Mouse (Mus musculus): ENCODE data around the gene Casp9. TPM values are rescaled to one million over a fixed set of nuclear protein-coding genes. Genes with fewer than 3 reads are reported as not detected.

Gene Casp9
- total RNA-seq, 1 experiment = 6.1 TPM

DNA sequence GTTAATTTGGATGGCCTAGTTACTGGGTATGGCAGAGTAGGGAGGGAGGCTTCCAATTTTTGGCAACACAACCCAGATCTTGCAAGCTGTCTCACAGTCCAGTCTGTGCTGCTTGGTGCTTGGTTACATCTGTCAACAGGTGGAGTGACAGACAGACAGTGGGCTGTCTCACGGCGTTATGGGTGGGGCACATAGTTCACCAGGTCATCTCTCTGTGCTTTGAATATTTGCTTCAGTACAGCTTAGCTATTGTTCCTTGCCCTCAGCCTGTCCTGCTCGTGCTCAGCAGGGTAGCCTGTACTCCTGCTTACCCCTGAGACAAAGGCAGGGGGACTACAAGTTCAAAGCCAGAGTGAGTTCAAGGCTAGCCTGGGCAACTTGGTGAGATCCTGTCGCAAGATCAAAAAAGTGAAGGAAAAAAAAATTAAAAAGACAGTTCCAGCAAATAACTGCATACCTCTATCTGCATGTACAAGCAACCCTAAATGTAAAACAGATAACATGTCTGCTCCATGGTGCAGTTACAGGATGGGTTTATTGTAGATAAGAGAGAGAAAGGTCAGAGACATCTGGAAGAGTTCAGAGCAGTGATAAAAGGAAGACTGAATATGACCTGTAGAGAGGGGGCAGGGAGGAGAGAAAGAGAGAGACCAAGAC is 41.9 kb upstream of the Casp9 start:
- no peaks in the 10 kb centered on the region for H3K9me3 ChIP-seq (ENCODE audit: control insufficient read depth, insufficient read depth, low read depth, low read length)
- no peaks in the 10 kb centered on the region for H3K36me3 ChIP-seq (ENCODE audit: control insufficient read depth, insufficient read depth, low read length, poor library complexity, severe bottlenecking)
- H3K4me3 ChIP-seq (ENCODE audit: insufficient read depth in 1 of 2, low read depth in 1 of 2, low read length in 2 of 2, poor library complexity in 1 of 2, severe bottlenecking in 1 of 2) = no peak overlapping the region
- no peak overlapping the region; the same call in 1 of the 2 replicates for H3K27ac ChIP-seq (ENCODE audit: insufficient read depth, low read depth, low read length, poor library complexity, severe bottlenecking)
- TF ChIP-seq MAFK (IDR thresholded peaks at IDR 0.05; ENCODE audit: insufficient read depth, low read depth, low read length) (no peak), CHD2 (IDR thresholded peaks at IDR 0.05; ENCODE audit: low read depth, low read length) (no peak), ZC3H11A (IDR thresholded peaks at IDR 0.05; ENCODE audit: borderline replicate concordance, low read depth, low read length) (no peak), ZNF384 (IDR thresholded peaks at IDR 0.05; ENCODE audit: low read depth, low read length) (no peak), HCFC1 (IDR thresholded peaks at IDR 0.05; ENCODE audit: borderline replicate concordance, insufficient read depth, low read length) (no peak)
- in situ Hi-C loops (cut with MboI; ENCODE audit: low sequenced_read_pairs in 2 of 2, unreplicated experiment in 2 of 2) = no loop called here
- peaks cover 0 to 4% of the 10 kb centered on the region in 2 experiments; a peak in 1 of 4 replicates for H3K4me1 ChIP-seq (ENCODE audit: control insufficient read depth in 2 of 2, insufficient read depth in 2 of 2, low read length in 2 of 2, poor library complexity in 1 of 2)
- H3K9ac ChIP-seq (ENCODE audit: insufficient read depth, low read depth, low read length, poor library complexity, severe bottlenecking) = no peak overlapping the region
- no peak for DNase-seq (ENCODE audit: low read depth, low spot score)

GRCm38 (mm10) chr4:141752076-141752421 is 41.4 kb upstream of the Casp9 start:
- Histone ChIP-seq H3K36me3 (ENCODE audit: control insufficient read depth, insufficient read depth, low read length, poor library complexity, severe bottlenecking) (no peaks in the 10 kb centered on the region), H3K4me3 (ENCODE audit: insufficient read depth in 1 of 2, low read depth in 1 of 2, low read length in 2 of 2, poor library complexity in 1 of 2, severe bottlenecking in 1 of 2) (no peak overlapping the region), H3K9me3 (ENCODE audit: control insufficient read depth, insufficient read depth, low read depth, low read length) (no peaks in the 10 kb centered on the region), H3K9ac (ENCODE audit: insufficient read depth, low read depth, low read length, poor library complexity, severe bottlenecking) (no peak overlapping the region), H3K27ac (ENCODE audit: insufficient read depth, low read depth, low read length, poor library complexity, severe bottlenecking) (no peak overlapping the region; the same call in 1 of the 2 replicates), H3K4me1 (ENCODE audit: control insufficient read depth in 2 of 2, insufficient read depth in 2 of 2, low read length in 2 of 2, poor library complexity in 1 of 2) (peaks cover 0 to 2% of the 10 kb centered on the region in 2 experiments; a peak in 1 of 4 replicates)
- TF ChIP-seq HCFC1 (IDR thresholded peaks at IDR 0.05; ENCODE audit: borderline replicate concordance, insufficient read depth, low read length) (no peak), ZNF384 (IDR thresholded peaks at IDR 0.05; ENCODE audit: low read depth, low read length) (no peak), ZC3H11A (IDR thresholded peaks at IDR 0.05; ENCODE audit: borderline replicate concordance, low read depth, low read length) (no peak), CHD2 (IDR thresholded peaks at IDR 0.05; ENCODE audit: low read depth, low read length) (no peak), MAFK (IDR thresholded peaks at IDR 0.05; ENCODE audit: insufficient read depth, low read depth, low read length) (no peak)
- DNase-seq (ENCODE audit: low read depth, low spot score) = no peak
- in situ Hi-C loops (cut with MboI; ENCODE audit: low sequenced_read_pairs in 2 of 2, unreplicated experiment in 2 of 2) = no loop called here

DNA sequence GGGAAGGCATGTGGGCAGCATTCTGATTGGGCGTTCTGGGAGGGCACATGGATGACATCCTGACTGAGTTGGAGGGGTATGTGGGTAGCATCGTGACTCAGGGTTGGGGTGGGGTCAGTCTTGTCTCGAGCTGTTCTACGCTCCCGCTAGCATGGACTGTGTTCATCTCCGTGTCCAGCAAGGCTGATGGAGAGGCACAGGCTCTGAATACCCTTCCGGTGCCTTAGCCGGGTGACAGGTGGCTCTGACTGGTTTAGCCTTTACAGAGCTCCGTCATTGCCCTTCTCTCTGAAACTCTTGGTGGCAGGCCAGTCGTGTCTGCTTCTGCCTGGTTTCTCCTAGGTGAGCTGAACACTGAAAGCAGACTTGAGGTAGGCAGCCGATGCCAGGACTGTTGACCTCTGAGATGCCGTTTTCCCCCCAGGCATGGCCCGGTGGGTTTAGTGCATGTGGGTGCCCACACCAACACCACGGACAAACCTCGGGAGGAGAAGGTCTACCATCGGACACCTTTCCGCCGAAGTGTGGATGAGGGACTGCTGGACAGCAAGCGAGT is 38.0 kb upstream of the Casp9 start:
- Histone ChIP-seq H3K4me3 (ENCODE audit: insufficient read depth in 1 of 2, low read depth in 1 of 2, low read length in 2 of 2, poor library complexity in 1 of 2, severe bottlenecking in 1 of 2) (no peak overlapping the region), H3K27ac (ENCODE audit: insufficient read depth, low read depth, low read length, poor library complexity, severe bottlenecking) (no peak overlapping the region), H3K4me1 (ENCODE audit: control insufficient read depth in 2 of 2, insufficient read depth in 2 of 2, low read length in 2 of 2, poor library complexity in 1 of 2) (peaks cover 0 to 2% of the 10 kb centered on the region in 2 experiments; a peak in 1 of 4 replicates), H3K9ac (ENCODE audit: insufficient read depth, low read depth, low read length, poor library complexity, severe bottlenecking) (no peak overlapping the region), H3K36me3 (ENCODE audit: control insufficient read depth, insufficient read depth, low read length, poor library complexity, severe bottlenecking) (no peaks in the 10 kb centered on the region), H3K9me3 (ENCODE audit: control insufficient read depth, insufficient read depth, low read depth, low read length) (no peaks in the 10 kb centered on the region)
- no peak for DNase-seq (ENCODE audit: low read depth, low spot score)
- in situ Hi-C loops (cut with MboI; ENCODE audit: low sequenced_read_pairs in 2 of 2, unreplicated experiment in 2 of 2) = no loop called here
- no peak for TF ChIP-seq HCFC1 (IDR thresholded peaks at IDR 0.05; ENCODE audit: borderline replicate concordance, insufficient read depth, low read length)
- no peak for TF ChIP-seq MAFK (IDR thresholded peaks at IDR 0.05; ENCODE audit: insufficient read depth, low read depth, low read length)
- no peak for TF ChIP-seq CHD2 (IDR thresholded peaks at IDR 0.05; ENCODE audit: low read depth, low read length)
- no peak for TF ChIP-seq ZC3H11A (IDR thresholded peaks at IDR 0.05; ENCODE audit: borderline replicate concordance, low read depth, low read length)
- no peak for TF ChIP-seq ZNF384 (IDR thresholded peaks at IDR 0.05; ENCODE audit: low read depth, low read length)

- TF ChIP-seq ZNF384 (IDR thresholded peaks at IDR 0.05; ENCODE audit: low read depth, low read length) (no peak), MAFK (IDR thresholded peaks at IDR 0.05; ENCODE audit: insufficient read depth, low read depth, low read length) (no peak), CHD2 (IDR thresholded peaks at IDR 0.05; ENCODE audit: low read depth, low read length) (no peak), ZC3H11A (IDR thresholded peaks at IDR 0.05; ENCODE audit: borderline replicate concordance, low read depth, low read length) (no peak), HCFC1 (IDR thresholded peaks at IDR 0.05; ENCODE audit: borderline replicate concordance, insufficient read depth, low read length) (no peak)
- no peak overlapping the region for H3K4me3 ChIP-seq (ENCODE audit: insufficient read depth in 1 of 2, low read depth in 1 of 2, low read length in 2 of 2, poor library complexity in 1 of 2, severe bottlenecking in 1 of 2)
- no peak for DNase-seq (ENCODE audit: low read depth, low spot score)
- no peak overlapping the region for H3K27ac ChIP-seq (ENCODE audit: insufficient read depth, low read depth, low read length, poor library complexity, severe bottlenecking)
- no peaks in the 10 kb centered on the region for H3K4me1 ChIP-seq (ENCODE audit: control insufficient read depth in 2 of 2, insufficient read depth in 2 of 2, low read length in 2 of 2, poor library complexity in 1 of 2)
- H3K9ac ChIP-seq (ENCODE audit: insufficient read depth, low read depth, low read length, poor library complexity, severe bottlenecking) = no peak overlapping the region
- H3K36me3 ChIP-seq (ENCODE audit: control insufficient read depth, insufficient read depth, low read length, poor library complexity, severe bottlenecking) = no peaks in the 10 kb centered on the region
- in situ Hi-C loops (cut with MboI; ENCODE audit: low sequenced_read_pairs in 2 of 2, unreplicated experiment in 2 of 2) = no loop called here
- H3K9me3 ChIP-seq (ENCODE audit: control insufficient read depth, insufficient read depth, low read depth, low read length) = no peaks in the 10 kb centered on the region
These were observed 36.3 kb upstream of the Casp9 start for GRCm38 (mm10) chr4:141757124-141757523.
